Mouse (Mus musculus): ENCODE data around the gene Pdia3. TPM values are rescaled to one million over a fixed set of nuclear protein-coding genes. Genes with fewer than 3 reads are reported as not detected.
A peak's percentile ranks its signal among the peaks of the same experiment; 100 is the strongest.
"Not testable (repeated sequence)": the region's sequence is repeated elsewhere in the genome, so short reads cannot be mapped to it uniquely, and the experiment has no call there.

Gene Pdia3
- 100 to 1,000 TPM; 207 to 216 TPM for total RNA-seq (2021)

DNA sequence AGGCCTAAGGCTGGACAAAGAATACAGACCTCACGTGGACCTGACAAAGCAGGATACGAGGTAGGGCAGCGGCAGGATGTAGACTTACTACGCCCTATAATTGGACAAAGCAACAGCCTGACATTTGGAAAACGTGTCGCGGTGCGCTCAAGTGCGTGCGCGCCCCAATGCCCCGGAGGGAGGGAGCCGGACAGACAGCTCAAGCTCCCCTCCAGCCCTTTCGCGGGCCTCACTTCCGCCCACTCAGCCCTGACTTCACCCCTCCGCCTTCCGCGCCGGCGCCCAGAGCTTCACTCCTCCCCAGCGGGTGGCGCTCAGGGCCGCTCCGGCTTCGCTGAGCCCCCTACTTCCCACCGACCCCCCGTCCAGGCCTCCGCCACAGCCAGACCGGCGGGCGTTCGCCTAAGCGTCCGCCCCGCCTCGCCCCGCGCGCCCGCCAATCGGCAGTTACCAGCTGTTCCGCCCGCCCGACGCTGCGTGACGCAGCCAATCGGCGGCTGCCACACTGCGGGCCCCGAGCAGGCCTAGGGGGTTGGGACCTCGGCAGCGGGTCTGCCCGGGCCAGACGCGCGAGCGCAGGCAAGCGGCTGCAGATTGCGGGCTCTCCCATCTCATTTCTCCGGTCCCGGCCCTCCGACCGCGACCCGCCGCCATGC lies at the start of gene Pdia3, which contains the start of gene Catsper2:
Gene Pdia3 (plus strand): TSS at position 389 of the 656 bp plus-strand sequence.
Gene Catsper2 (minus strand): TSS at position 406 of the 656 bp plus-strand sequence.
- intact Hi-C loops (cut with DNase I), result no loop called here
- peak; percentile 96 for DNase-seq (ENCODE audit: low spot score in 2 of 2)

DNA sequence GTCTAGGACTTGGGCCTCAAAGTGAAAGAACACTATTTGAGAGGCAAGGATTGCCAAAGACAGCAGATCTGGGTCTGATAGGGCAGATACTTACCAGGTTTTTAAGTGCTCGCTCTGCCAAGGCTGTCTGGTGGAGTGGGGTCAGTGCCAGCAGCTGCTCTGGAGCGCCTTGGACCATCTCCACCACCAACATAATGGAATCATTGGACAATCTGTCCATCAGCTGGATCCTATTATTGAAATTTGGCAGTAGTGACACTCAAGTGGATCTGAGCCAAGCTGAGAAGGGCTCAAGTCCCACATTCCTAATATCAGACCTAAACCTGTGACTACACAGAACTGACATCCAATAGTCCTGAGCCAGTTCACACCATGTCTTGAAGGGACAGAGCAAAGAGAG lies 44.7 kb upstream of the Pdia3 start:
- no peak for DNase-seq (ENCODE audit: low spot score in 2 of 2)
- intact Hi-C loops (cut with DNase I), result no loop called here

DNA sequence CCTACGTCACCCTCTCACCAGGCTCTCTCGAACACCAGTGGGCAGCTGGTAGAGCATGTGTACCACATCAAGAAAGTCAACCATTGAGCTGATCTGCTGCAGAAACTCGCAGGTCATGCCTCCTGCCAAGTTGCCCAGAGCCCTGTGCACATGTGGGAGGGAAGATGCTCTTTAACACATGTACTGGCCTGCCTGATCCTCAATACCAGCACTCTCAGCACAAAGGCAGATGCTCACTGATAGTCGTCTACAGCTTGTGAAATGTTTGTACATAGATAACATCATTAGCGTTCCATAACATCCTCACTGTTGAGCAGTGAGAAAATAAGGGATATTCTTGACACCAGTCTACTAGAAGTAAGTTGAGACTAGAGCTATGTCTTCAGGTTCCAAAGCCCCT lies 42.7 kb upstream of the Pdia3 start:
- intact Hi-C loops (cut with DNase I), result no loop called here

DNA sequence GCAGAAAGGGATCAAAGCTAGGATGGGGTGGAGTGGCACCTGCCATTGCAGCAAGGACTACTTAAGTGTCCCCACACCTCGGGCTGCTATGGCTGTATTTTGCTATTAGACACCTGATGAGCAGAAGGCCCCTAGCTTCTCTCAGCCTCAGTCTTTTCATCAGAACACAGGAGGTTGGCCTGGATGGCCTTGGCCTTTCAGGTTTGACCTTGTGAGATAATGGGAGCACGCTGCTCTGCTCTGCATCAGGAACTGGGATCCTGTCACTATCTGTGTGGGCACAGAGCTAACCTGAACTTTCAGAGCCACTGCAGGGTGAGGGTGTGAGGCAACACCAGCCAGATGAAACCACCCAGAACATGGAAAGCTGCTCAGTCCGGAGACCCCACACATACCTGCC lies 41.3 kb upstream of the Pdia3 start:
- intact Hi-C loops (cut with DNase I), result no loop called here
- no peak for DNase-seq (ENCODE audit: low spot score in 2 of 2)

More for the DNA sequence above, 42.7 kb upstream of the Pdia3 start:
- no peak for DNase-seq (ENCODE audit: low spot score in 2 of 2)

DNA sequence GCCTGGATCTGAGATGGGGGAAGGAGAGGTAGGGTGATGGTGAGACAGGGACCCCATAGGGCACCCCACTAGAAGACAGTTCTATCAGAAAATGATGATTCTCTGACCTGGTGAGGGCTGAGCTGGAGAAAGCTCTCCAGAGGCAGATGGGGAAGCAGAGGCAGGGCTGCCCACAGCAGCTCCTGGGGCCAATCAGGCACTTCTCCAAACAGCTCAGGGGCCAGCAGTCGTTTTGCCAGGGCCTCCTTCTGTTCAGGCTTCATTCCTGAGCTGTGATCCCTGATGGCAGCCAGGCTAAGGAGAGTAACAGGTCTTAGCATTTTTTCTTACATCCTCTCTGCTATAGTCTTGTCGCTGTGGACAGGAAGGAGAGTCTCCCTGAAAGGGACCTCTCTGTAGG lies 38.8 kb upstream of the Pdia3 start:
- intact Hi-C loops (cut with DNase I), result no loop called here

DNA sequence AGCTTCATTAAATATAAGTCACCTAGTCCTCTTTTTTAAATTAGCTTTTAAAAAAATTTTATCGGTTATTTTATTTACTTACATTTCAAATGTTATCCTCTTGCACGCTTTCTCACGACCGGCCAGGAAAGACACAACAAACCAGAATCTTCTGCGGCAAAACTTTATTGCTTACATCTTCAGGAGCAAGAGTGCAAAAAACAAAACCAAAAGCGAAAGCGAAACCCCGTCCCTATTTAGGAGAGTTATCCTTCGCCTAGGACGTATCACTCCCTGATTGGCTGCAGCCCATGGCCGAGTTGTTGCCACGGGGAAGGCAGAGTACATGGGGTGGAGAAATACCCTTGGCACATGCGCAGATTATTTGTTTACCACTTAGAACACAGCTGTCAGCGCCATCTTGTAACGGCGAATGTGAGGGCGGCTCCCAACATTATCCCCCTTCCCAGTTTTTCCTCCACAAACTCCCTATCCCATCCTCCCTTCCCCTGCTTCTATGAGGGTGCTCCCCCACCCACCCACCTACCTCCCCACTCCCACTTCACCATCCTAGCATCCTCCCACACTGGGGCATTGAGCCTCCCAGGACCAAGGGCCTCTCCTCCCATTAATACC lies 26.5 kb upstream of the Pdia3 start, which contains the start of gene Strc:
Gene Strc (minus strand): TSS at position 208 of the 615 bp plus-strand sequence.
- intact Hi-C loops (cut with DNase I); DNase-seq (ENCODE audit: low spot score in 2 of 2): not testable (repeated sequence)

More for the DNA sequence above, 38.8 kb upstream of the Pdia3 start:
- no peak for DNase-seq (ENCODE audit: low spot score in 2 of 2)

DNA sequence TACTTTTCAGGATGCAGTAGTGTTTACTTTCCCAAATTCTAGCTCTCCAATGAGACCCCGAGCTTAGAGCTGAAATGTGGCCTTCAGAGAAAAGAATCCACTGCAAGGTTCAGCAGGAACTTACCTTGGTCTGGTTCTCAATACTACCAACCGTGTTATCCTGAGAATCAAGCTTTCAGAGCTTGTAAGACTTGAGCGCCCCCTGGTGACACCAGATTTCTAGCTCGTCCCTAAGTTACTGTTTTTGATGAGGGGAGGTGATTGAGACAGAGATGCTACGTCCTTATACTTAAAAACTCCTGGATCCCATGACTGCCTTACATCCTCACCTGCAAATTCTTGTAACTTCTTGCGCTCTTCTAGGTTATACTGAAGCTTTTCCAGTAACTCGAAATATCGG lies 17.0 kb upstream of the Pdia3 start:
- peak; percentile 79 to 90 for DNase-seq (ENCODE audit: low spot score in 2 of 2)
- intact Hi-C loops (cut with DNase I), result loop anchor here (2.0 kb wide), 1 partner anchor 40 kb away; the partner anchor contains the start of gene Ckmt1

DNA sequence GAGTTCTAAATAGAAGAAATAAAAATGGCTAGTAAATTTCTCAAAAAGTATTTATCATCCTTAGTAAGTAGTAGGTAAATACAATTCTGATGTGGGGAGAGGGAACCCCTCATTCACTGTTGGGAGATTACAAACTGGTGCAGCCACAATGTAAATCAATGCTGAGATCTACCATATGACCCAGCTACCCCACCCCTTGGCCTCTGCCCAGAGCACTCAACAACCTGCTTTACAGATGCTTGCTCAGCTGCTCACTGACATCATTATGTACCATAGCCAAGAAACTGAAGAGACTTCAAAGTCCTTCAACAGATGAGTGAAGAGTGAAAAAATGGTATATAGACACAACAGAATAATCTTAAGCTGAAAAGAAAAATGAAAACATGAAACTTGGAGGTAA lies 10.3 kb upstream of the Pdia3 start:
- intact Hi-C loops (cut with DNase I), result no loop called here
- DNase-seq (ENCODE audit: low spot score in 2 of 2), result no peak

DNA sequence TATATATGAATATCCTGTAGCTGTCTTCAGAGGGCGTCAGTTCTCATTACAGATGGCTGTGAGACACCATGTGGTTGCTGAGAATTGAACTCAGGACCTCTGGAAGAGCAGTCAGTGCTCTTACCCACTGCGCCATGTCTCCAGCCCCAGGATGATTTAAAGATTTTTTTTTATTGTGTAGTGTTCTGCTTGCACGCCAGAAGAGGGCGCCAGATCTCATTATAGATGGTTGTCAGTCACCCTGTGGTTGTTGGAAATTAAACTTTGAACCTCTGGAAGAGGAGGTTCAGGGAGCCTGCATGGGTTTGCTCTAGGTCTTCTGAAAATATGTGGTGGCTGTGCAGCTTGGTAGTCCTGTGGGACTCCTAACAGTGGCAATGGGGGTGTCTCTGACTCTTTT lies 5.4 kb upstream of the Pdia3 start:
- DNase-seq (ENCODE audit: low spot score in 2 of 2), result peak in 1 of 2 experiments; percentile 7
- intact Hi-C loops (cut with DNase I), result no loop called here

DNA sequence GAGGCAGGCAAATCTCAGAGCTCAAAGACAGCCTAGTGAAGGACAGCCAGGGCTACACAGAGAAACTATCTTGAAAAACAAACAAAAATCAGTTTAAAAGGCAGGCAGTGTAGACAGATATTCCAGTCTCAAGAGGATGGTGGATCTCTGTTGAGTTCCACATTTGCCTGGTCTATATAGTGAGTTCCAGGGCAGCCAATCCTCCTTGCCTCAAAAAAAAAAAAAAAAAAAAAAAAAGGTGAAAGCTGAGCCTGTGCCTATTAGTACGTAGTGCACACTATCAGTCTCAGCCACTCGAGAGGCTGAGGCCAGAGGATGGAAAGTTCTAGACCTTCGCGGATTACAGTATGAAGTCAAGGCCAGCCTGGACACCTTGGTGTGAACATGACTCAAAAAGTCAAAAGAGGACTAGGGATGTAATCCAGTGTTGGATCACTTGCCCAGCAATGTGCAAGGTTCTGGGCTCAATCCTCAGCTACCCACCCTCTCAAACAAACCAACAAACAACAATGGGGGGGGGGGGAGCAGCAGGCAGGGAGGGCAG lies 660 bp upstream of the Pdia3 start:
- intact Hi-C loops (cut with DNase I), result no loop called here
- DNase-seq (ENCODE audit: low spot score in 2 of 2), result no peak

DNA sequence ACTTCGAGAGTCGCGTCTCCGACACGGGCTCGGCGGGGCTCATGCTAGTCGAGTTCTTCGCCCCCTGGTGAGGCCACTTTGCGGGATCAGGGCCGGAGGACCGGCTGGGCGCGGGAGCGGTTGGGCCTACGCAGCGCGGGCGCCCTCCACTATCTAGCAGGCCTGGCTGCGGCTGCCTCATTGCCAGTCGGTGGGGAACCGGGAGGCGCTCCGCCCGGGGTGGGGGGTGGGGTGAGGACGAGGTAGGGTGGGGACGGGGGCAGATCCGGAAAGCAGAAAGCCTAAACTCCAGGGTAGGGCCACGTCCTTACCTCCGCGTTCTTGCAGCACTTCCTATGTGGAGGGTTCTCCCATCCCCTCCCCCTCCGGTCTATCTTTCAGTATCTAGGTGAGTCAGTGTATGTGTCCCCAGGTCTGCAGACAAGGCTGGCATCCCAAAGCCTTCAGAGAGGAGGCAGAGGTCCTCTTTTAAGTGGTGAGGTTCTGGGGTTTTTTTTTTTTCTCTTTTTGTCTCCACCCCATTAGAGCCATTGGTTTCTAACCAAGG lies 637 bp downstream of the Pdia3 start:
- intact Hi-C loops (cut with DNase I), result no loop called here
- DNase-seq (ENCODE audit: low spot score in 2 of 2), result no peak

DNA sequence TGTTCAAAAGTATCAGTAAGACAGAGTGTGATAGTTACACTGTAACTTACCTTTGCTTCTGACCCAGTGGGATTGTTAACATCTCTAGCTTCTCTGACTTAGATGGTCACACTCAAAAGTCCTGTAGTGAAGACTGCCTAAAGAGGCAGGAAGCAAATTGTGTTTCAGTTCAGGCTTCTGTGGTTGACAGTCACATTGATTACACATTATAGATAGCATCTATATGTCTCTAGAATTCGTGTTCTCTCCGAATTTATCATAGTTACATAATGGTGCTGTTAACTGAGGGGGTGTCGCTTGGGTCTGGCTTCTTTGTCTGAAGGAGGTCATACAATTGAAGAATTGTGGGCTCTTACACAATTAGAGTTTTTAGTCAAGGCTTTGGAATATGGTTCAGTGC lies 1.5 kb downstream of the Pdia3 start:
- intact Hi-C loops (cut with DNase I), result no loop called here
- no peak for DNase-seq (ENCODE audit: low spot score in 2 of 2)

DNA sequence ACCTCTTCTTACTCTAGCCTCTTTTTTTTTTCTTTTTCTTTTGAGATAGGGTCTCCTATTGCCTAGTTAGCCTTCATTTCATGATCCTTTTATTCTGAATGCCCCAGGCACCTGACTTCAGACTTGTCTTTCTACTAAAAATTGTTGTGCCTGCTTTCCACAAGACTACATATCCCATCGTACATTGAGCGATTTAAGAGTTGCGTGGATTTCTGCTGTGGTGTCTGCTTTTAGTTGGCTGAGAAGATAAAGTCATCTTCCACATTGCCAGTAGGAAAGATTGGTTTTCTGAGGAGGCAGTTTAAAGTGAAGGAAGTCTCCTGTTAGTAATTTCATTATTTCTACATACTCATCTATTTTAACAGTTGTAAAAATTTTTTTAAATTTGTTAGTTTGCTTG lies 2.0 kb downstream of the Pdia3 start:
- intact Hi-C loops (cut with DNase I), result no loop called here
- peak; percentile 29 to 52 for DNase-seq (ENCODE audit: low spot score in 2 of 2)

DNA sequence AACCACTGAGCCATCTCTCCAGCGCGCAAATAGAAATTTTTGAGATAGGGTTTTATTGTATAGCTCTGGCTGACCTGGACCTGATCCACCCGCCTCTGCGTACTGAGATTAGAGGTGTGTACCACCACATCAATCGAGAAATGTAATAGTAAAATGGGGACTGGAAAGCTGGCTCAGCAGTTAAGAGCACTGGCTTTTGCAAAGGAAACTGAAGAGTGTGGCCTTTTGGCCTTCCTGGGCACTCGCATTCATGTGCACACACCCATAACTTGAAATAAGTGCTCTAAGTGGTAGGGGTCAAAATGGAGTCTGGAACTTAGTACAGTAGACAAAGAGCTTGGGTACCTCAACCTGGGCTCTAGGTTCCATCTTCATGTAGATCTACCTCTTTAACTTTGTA lies 2.8 kb downstream of the Pdia3 start:
- intact Hi-C loops (cut with DNase I), result no loop called here
- DNase-seq (ENCODE audit: low spot score in 2 of 2), result no peak

DNA sequence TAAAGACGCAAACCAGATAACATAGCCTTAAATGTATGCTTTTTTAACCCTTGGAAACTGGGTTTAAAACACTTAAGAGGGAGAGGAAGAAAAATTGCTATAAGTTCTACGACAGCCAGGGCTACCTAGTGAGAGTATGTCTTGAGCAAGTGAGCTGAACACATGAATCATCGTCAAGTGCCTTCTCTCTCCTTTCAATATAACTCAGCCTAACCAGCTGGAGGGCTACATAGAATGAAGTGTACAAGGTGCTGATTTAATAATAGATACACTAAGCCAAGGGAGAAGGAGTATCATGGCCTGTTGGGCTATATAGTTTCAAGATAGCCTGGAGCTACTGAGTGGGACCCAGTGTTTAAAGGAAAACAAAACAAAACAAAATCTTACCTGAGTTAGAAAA lies 4.9 kb downstream of the Pdia3 start:
- intact Hi-C loops (cut with DNase I), result no loop called here
- no peak for DNase-seq (ENCODE audit: low spot score in 2 of 2)

DNA sequence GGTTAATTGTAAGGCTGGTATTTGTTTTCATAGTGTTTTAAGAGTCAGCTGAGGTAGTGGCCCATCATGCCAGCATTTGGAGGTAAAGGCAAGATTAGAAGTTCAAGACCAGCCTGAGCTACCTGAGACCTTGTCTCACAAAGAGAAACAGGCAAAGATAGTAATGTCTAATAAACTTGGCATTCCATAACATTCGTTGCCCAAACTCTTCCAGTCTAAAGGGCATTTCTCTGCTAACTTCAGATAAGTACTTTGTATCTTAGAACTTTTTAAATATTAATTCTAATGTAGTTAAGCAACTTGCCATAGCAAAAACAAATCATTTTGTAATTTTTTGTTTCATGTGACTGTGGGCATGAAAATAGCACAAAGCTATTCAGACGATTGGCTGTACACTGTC lies 9.6 kb downstream of the Pdia3 start:
- intact Hi-C loops (cut with DNase I), result no loop called here
- no peak for DNase-seq (ENCODE audit: low spot score in 2 of 2)

DNA sequence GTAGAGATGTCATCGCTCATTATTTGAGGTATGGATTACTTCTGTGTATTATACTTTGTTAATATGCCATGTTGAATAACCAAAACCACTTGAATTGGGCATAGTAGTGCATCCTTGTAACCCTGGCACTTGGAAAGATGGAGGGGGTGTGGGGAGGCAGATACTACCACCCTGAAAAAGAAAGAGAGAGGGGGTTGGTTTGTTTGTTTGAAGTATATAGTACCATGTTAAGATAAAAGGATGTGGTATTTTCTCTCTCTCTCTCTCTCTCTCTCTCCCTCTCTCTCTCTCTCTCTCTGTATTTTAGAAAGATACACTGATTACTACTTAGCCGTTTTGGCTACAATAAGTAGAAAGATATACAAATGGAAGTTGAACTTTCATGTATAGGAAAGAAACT lies 12.3 kb downstream of the Pdia3 start:
- intact Hi-C loops (cut with DNase I), result no loop called here
- DNase-seq (ENCODE audit: low spot score in 2 of 2), result no peak

DNA sequence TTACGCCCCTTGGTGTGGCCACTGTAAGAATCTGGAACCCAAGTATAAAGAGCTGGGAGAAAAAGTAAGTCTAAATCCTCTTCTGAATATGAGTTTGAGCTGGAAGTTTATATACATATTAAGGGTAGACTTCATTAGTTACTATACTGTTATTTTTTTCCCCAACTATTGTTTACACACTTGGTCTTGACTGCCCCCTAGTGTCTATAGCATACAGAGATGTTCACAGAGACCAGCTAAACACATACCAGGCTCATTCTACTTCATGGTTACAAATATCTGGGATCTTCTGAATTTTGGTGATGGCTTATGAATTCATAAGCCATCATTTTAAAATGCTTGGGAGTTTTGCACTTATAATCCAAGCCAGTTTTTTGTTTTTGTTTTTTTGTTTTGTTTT lies 21.3 kb downstream of the Pdia3 start:
- intact Hi-C loops (cut with DNase I), result no loop called here
- no peak for DNase-seq (ENCODE audit: low spot score in 2 of 2)

DNA sequence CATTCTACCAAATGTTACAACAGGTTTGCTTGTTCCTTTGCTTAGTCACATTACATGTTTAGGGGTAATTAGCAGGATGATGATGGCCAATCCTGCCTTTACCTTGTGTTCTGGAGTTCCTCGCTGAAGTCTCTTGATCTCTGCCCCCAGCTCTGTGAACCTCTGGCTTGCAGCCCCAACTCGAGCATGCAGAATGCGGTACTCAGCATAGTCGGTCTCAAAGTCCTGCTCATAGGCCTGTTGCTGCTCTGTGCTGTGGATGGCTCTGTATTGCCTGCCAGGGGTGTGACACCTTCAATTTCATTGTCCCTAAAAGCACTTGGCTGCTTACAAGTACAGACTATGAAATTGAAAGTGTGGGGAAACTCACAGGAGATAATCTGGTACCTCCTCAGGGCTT lies 26.2 kb downstream of the Pdia3 start:
- DNase-seq (ENCODE audit: low spot score in 2 of 2), result no peak
- intact Hi-C loops (cut with DNase I), result no loop called here

DNA sequence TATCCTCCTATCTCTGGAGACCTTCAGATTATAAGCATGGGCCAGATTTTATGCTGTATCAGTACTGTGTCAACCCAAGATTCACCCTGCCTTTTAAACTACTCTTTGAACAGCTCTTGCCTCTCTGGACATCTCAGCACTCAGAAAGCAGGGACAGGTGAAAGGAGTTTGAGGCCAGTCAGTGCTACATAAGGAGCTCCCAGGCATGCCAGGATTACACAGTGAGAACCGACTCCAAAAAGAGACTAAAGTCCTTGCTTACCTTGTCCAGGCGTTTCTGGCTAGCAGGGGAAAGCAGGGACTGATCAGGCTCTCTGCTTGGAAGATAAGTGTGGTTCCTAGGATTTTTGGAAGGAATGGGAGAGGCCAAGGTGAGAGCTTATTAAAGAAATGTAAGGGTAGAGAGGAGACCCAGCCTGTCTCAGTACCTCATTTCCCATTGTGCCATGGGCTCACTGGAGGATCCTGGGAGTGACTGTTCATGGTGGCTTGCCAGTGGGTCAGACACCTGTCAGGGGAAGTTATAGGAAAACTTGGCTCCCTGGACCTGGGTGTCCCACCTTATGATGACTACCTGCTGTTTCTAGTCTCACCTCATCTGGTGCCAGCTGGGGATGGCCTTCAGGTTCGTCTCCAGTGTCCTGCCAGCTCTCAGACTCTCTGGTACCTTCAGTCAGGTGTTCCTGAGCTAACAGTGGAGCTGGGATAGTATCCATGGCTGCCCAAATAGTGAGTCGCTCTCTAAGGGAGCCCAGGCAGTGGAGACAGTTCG lies 27.4 kb downstream of the Pdia3 start:
- DNase-seq (ENCODE audit: low spot score in 2 of 2), result no peak
- intact Hi-C loops (cut with DNase I), result no loop called here
